Mouse (Mus musculus) liver, embryonic 13.5 days (tissue): ENCODE measurements around the gene Batf3. TPM values are rescaled to one million over a fixed set of nuclear protein-coding genes. Genes with fewer than 3 reads are reported as not detected.
A peak's percentile ranks its signal among the peaks of the same experiment; 100 is the strongest.

Experiments
- ATAC-seq: fragments of 200-750 bp; cut with Nextera tagmentation; 2 replicates; pipeline ENCODE4 v1.8.0; 2017; ENCODE audit warnings: low read depth, mild to moderate bottlenecking, moderate number of reproducible peaks, moderate library complexity
- DNase-seq: peaks from one replicate; pipeline ENCODE4 v3.0.0; 2022
- H3K27ac ChIP-seq: fragments of 300-500 bp; sonication (generic); 2 replicates; pipeline ENCODE4 v1.5.1; 2015; ENCODE audit warnings: moderate library complexity, mild to moderate bottlenecking, inconsistent platforms
- H3K27me3 ChIP-seq: fragments of 300-500 bp; sonication (generic); 2 replicates; pipeline ENCODE4 v1.6.1; 2015; ENCODE audit warnings: mild to moderate bottlenecking, inconsistent platforms
- H3K36me3 ChIP-seq: fragments of 300-500 bp; sonication (generic); 2 replicates; pipeline ENCODE4 v1.6.1; 2015; ENCODE audit warnings: mild to moderate bottlenecking, inconsistent platforms
- H3K4me1 ChIP-seq: fragments of 300-500 bp; sonication (generic); replicated peaks from 2 replicates; pipeline ENCODE4 v1.6.1; 2015; ENCODE audit warnings: inconsistent platforms
- H3K4me2 ChIP-seq: fragments of 300-500 bp; sonication (generic); 2 replicates; pipeline ENCODE4 v1.6.1; 2015; ENCODE audit warnings: inconsistent platforms, mild to moderate bottlenecking, moderate library complexity
- H3K4me3 ChIP-seq: fragments of 300-500 bp; sonication (generic); replicated peaks from 2 replicates; pipeline ENCODE4 v1.5.1; 2015; ENCODE audit warnings: mild to moderate bottlenecking, inconsistent platforms
- H3K9ac ChIP-seq: fragments of 300-500 bp; sonication (generic); 2 replicates; pipeline ENCODE4 v1.6.1; 2015; ENCODE audit warnings: mild to moderate bottlenecking, inconsistent platforms
- H3K9me3 ChIP-seq: fragments of 300-500 bp; sonication (generic); replicated peaks from 2 replicates; pipeline ENCODE4 v1.6.1; 2016; ENCODE audit warnings: inconsistent platforms
- WGBS: fragments of 180-500 bp; shearing (Covaris S2); methylation state at CpG from one replicate; pipeline ENCODE4 v1.1.7; 2015; ENCODE audit not compliant: insufficient replicate concordance; 5-methylcytosine and 5-hydroxymethylcytosine counted together
- polyA plus RNA-seq: library from polyadenylated mRNA; unstranded; fragments of >200 nt; fragmentation: Nextera tagmentation; extraction: Ambion mirVana; gene quantifications from 2 replicates; pipeline ENCODE4 v1.2.1, GENCODE M21; 2015

Batf3 gene
- polyA plus RNA-seq, 1 experiment from 2014 or later = 3.1 TPM

DNA sequence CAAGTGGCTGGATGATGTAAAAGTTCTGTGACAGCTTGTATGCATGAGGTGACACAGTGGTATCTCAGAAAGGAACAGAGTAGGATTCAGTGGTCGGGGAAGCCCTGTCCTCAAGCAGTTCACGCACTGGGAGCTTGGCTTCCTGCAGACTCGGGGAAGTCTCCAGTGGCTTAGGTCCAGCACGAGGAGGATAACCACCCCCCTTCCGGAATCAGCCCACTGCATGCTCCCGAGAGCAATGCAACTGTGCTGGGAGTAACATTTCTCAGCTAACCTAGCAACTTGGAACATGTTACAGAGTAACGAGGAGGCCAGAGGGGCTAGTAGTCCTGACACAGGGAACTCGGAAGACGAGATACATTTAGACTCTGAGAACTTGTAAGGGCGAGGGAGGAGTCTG is 9.7 kb downstream of the Batf3 start:
- Histone ChIP-seq H3K9me3 (no peaks in the 10 kb centered on the region), H3K4me3 (no peak overlapping the region), H3K27ac (no peak overlapping the region), H3K9ac (no peak overlapping the region), H3K36me3 (no peaks in the 10 kb centered on the region), H3K4me1 (peaks cover 9% of the 10 kb centered on the region; the same call in 1 of the 2 replicates), H3K4me2 (no peak overlapping the region), H3K27me3 (peaks cover 12% of the 10 kb centered on the region)
- no peak for DNase-seq
- WGBS = 42% methylated on average over 10 of the region's 10 CpGs
- ATAC-seq = no peak

DNA sequence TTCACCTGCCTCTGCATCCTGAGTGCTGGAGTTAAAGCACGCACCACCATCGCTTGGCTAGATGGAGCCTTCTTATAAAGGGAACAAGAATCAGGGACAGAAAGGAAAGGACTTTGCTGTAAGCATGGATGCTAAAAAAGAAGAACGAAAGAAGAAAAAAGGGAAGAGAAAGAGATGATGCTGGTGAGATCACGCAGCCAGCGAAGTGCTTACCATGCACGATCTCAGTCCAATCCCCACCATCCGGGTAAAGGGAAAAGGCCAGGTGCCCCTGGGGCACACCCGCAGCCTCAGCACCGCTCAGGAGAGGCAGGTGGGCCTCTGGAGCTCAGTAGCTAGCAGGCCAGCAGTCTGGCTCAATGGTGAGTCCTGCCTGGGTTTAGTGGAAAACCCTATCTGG is 12.3 kb downstream of the Batf3 start:
- H3K27me3 ChIP-seq = peaks cover 9% of the 10 kb centered on the region
- H3K27ac ChIP-seq = no peak overlapping the region
- no peak overlapping the region for H3K9ac ChIP-seq
- H3K36me3 ChIP-seq = no peaks in the 10 kb centered on the region
- H3K4me1 ChIP-seq = peaks cover 9% of the 10 kb centered on the region; the same call in 1 of the 2 replicates
- no peak overlapping the region for H3K4me2 ChIP-seq
- 78% methylated on average over 9 of the region's 9 CpGs for WGBS
- DNase-seq (no peak), ATAC-seq (no peak)
- H3K4me3 ChIP-seq = no peak overlapping the region
- H3K9me3 ChIP-seq = no peaks in the 10 kb centered on the region

DNA sequence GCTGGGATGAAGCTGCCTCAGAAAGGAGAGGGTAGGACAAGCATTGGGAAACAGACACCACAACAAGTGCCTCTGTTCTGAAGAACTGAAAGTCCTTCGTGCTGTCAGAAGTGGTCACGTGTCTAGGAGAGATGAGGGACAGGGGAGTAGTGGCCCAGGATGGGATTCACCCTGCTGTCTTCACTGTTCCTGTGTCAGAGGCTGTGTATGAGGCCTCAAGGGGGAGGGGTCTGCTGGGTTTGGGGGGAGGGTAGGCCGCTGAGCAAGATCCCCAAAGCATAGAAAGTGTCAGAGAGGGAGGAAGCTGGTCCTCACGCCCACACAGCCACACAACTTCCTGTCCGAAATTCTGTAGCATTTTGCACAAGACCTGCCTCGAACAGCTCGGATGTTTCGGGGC is 13.5 kb downstream of the Batf3 start:
- 14% methylated on average over 8 of the region's 8 CpGs for WGBS
- peak overlapping the region; percentile 65 for H3K27ac ChIP-seq
- peaks cover 14% of the 10 kb centered on the region; the same call in 1 of the 2 replicates for H3K4me1 ChIP-seq
- H3K9me3 ChIP-seq = no peaks in the 10 kb centered on the region
- ATAC-seq = peak; percentile 45; the same call in 1 of the 2 replicates
- no peaks in the 10 kb centered on the region for H3K36me3 ChIP-seq
- no peak overlapping the region for H3K4me3 ChIP-seq
- no peak overlapping the region for H3K9ac ChIP-seq
- H3K27me3 ChIP-seq = peaks cover 9% of the 10 kb centered on the region
- no peak for DNase-seq
- H3K4me2 ChIP-seq = no peak overlapping the region

DNA sequence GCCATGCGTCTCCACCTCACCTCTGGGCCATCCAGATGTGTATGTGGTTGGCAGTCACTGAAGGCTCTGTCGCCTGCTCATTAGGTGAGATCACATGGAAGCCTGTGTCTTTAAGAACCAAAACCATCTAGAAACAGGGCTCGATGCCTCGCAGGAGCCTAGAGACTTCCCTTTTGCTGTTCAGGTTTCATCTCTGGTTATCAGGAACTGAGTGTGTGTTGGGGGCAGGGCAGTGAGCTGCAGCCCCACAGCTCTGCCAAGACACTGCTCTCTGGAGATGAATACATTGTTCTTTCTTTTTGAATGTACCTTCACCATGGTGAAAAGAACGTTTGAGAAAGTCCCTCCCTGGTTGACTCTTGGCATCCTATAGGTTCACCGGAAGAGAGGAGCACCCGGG is 17.2 kb downstream of the Batf3 start:
- Histone ChIP-seq H3K4me1 (peaks cover 24% of the 10 kb centered on the region), H3K27ac (no peak overlapping the region; the same call in 1 of the 2 replicates), H3K27me3 (peaks cover 4% of the 10 kb centered on the region), H3K9me3 (no peaks in the 10 kb centered on the region), H3K4me2 (no peak overlapping the region), H3K4me3 (no peak overlapping the region), H3K36me3 (no peaks in the 10 kb centered on the region), H3K9ac (no peak overlapping the region)
- WGBS = 38% methylated on average over 7 of the region's 7 CpGs
- no peak for ATAC-seq
- DNase-seq = no peak

DNA sequence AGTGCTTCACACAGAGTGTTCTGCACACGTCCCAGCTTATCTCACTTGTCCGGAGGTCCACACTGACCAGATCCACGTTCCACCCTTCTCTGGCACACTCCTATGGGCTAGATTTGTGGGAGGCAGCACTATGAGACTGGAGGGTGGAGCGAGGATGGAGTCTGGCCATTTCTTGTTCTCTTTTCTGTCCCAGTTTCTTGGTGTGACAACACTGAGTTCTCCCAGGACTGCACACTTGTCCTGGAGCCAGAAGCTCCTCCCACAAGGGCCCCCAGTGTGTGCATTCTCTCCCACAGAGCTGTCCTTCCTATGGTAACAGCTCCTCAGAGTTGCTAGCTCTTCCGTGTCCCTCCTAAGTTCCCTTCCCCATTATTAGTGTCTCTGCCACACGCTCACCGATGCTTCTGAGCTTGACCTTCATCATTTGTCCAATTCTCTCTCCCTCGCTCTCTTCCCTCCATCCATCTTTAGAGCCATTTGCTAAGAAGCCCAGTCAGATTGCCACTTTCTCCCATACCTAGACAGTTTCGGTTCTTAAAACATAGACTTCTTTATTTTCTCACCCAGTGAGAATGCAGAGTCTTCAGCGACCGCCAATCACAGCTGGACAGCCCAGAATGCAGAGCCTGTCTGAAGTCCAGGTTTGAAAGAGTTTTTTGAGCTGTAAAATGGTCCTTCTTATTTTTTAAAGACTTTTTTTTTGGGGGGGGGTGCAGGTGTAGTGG is 18.0 kb downstream of the Batf3 start:
- WGBS = 58% methylated on average over 11 of the region's 11 CpGs
- no peaks in the 10 kb centered on the region for H3K36me3 ChIP-seq
- no peak overlapping the region for H3K4me2 ChIP-seq
- no peak overlapping the region for H3K4me3 ChIP-seq
- no peak overlapping the region for H3K9ac ChIP-seq
- no peaks in the 10 kb centered on the region for H3K27me3 ChIP-seq
- ATAC-seq = peak; percentile 14; the same call in 1 of the 2 replicates
- no peaks in the 10 kb centered on the region for H3K9me3 ChIP-seq
- H3K27ac ChIP-seq = no peak overlapping the region
- peaks cover 24% of the 10 kb centered on the region for H3K4me1 ChIP-seq
- DNase-seq = no peak

DNA sequence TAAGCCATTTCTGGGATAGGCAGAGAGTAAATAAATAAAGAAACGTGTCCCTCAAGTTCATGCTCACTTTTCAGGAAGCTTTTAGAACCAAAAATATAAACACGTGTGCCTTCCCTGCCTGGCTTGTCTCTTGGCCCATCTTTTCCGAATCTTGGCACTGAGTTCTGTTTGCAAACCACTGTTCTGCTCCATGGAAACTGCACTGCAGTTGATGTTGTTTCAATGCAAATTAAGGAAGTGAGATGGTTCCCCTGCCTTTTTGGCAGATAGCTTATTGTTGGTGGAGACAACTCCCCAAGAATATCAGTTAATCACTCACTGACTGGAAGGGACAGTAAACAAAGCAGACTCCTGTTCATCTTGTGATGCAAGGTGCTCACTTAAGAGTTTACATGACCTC is 25.1 kb downstream of the Batf3 start:
- H3K4me2 ChIP-seq = no peak overlapping the region
- H3K36me3 ChIP-seq = no peaks in the 10 kb centered on the region
- no peak overlapping the region for H3K27ac ChIP-seq
- 45% methylated on average over 3 of the region's 3 CpGs for WGBS
- ATAC-seq = no peak
- peaks cover 13% of the 10 kb centered on the region for H3K4me1 ChIP-seq
- H3K9me3 ChIP-seq = no peaks in the 10 kb centered on the region
- no peak overlapping the region for H3K9ac ChIP-seq
- no peak overlapping the region for H3K4me3 ChIP-seq
- peaks cover 16% of the 10 kb centered on the region; the same call in 1 of the 2 replicates for H3K27me3 ChIP-seq
- no peak for DNase-seq

DNA sequence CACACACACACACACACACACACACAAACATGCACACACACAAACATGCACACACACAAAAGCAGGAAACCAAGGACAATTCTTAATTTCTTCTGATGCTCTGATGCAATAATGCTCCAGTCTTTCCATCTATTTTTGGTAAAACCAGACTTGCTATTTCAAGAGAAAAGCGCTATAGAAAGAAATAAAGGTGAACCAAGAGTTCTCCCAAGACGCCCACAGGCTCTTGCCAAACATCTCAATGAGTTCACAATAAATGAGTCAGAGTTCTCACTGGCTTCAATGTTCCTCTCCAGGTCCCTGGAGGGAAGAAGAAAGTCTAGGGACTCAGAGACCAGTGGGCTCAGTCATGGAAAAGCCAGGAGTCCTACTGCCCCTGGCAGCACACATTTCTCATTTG is 26.0 kb downstream of the Batf3 start:
- Histone ChIP-seq H3K36me3 (no peaks in the 10 kb centered on the region), H3K4me1 (peaks cover 10% of the 10 kb centered on the region), H3K27ac (no peak overlapping the region), H3K4me2 (no peak overlapping the region), H3K27me3 (peaks cover 16% of the 10 kb centered on the region; the same call in 1 of the 2 replicates), H3K9me3 (no peaks in the 10 kb centered on the region), H3K4me3 (no peak overlapping the region), H3K9ac (no peak overlapping the region)
- 45% methylated on average over 2 of the region's 2 CpGs for WGBS
- ATAC-seq (no peak), DNase-seq (no peak)

DNA sequence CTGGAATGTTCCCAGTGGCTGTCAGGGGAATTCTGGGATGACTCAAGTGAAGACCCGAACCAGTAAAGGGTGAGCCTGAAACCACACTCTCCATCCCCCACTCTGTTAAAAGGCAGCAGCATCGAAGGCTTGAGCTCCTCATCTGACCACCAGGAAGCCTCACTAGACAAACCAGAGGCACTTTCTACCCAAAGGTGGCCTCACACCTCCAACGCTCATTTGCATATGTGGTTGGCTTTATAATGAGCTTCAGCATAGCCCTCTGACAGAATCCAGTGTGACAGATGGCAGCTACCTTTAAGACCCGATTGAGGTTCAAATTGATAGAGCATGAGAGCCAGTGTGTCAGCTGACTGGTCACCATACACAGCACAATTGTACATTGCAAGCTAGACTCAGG is 26.6 kb downstream of the Batf3 start:
- DNase-seq = no peak
- Histone ChIP-seq H3K4me2 (no peak overlapping the region), H3K27ac (no peak overlapping the region), H3K9me3 (no peaks in the 10 kb centered on the region; the same call in 1 of the 2 replicates), H3K4me3 (no peak overlapping the region), H3K9ac (no peak overlapping the region), H3K27me3 (peaks cover 16% of the 10 kb centered on the region; the same call in 1 of the 2 replicates), H3K36me3 (no peaks in the 10 kb centered on the region), H3K4me1 (peaks cover 4% of the 10 kb centered on the region; the same call in 1 of the 2 replicates)
- ATAC-seq = no peak
- 51% methylated on average over 4 of the region's 4 CpGs for WGBS

DNA sequence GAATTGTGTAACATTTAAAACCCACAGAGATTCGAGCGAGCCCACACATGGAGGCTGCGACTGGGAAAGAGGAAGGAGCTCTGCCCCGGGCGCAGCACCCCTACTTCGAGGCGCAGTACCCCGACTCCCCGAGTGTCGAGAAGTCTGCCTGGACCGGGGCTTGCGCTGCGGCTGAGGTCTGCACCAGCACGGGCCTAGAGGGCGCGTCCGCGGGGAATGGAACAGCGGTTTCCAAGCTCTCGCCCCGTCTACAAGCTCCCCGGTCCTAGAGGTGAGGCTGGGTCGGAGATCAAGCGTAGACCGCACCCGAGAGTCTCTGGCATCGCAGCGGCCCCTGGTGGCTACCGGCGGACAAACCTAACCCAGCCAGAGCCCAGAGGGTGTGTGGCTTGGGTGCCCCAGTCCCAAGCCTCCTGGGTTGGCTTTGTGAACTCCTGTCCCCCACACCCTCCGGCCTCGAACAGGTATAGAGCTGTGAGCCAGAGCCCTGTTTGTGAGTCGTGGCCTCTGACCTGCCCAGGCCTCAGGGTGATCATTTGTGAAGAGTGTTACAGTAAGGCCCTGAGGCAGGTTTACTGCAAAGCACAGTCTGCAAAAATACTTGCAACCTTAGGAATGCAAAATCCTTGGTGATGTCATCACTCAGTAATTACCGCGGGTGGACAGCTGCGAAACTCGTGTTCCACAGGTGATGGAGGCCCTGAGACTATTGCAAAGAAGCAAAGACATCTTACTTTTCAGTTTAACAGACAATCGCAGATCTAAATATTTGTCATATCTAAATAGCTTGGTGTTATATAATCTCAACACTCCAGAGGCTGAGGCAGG is 28.4 kb downstream of the Batf3 start:
- no peak overlapping the region; the same call in 1 of the 2 replicates for H3K4me3 ChIP-seq
- peaks cover 4% of the 10 kb centered on the region; the same call in 1 of the 2 replicates for H3K4me1 ChIP-seq

DNA sequence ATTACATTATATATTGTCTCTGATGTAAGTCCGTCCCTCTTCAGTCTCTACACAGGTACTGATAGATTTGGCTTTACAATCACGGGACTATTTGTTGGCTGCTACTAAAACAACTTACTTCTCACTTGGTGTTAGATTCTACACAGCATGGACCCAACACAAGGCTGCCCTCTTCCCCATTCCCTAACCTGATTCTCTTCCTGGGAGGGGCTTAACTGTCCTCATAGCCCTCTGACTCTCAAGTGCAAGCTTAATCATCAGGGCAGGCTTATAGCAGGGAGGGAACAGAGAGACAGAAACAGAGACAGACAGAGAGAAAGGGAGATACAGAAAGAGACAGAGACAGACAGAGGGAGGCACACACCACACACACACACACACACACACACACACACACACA is 34.0 kb downstream of the Batf3 start:
- no peak for DNase-seq
- WGBS = 58% methylated on average over 2 of the region's 2 CpGs
- H3K27ac ChIP-seq = no peak overlapping the region
- peaks cover 19% of the 10 kb centered on the region for H3K4me1 ChIP-seq
- peaks cover 2% of the 10 kb centered on the region; the same call in 1 of the 2 replicates for H3K9me3 ChIP-seq
- no peak for ATAC-seq
- no peak overlapping the region for H3K4me2 ChIP-seq
- no peak overlapping the region for H3K9ac ChIP-seq
- H3K4me3 ChIP-seq = no peak overlapping the region
- no peaks in the 10 kb centered on the region for H3K36me3 ChIP-seq
- no peaks in the 10 kb centered on the region for H3K27me3 ChIP-seq

More for the DNA sequence above, 28.4 kb downstream of the Batf3 start:
- no peak for DNase-seq
- peak; percentile 88 for ATAC-seq
- WGBS = 7% methylated on average over 38 of the region's 38 CpGs
- H3K9me3 ChIP-seq = peaks cover 2% of the 10 kb centered on the region; the same call in 1 of the 2 replicates
- H3K4me2 ChIP-seq = peak overlapping the region; percentile 56
- no peak overlapping the region for H3K9ac ChIP-seq
- H3K36me3 ChIP-seq = no peaks in the 10 kb centered on the region
- H3K27me3 ChIP-seq = peaks cover 16% of the 10 kb centered on the region; the same call in 1 of the 2 replicates
- no peak overlapping the region for H3K27ac ChIP-seq

DNA sequence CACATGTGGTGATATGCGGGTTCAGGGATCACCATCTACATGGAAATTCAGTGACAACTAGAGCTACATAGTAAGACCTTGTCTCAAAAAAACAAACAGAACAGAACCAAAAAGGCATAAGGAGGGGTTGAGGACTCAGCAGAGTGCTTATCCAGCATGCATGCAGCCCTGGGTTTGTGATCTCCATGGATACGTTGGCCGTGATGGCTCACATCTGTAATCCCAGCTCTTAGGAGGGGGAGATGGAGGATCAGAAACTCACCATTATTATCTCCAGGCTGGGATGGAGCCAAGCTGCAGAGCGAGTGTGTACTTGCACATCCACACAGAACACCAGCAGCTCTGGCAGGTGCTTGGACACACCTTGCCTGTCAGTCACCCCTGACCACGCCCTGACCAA is 34.6 kb downstream of the Batf3 start:
- ATAC-seq (no peak), DNase-seq (no peak)
- Histone ChIP-seq H3K27ac (no peak overlapping the region), H3K9me3 (peaks cover 2% of the 10 kb centered on the region; the same call in 1 of the 2 replicates), H3K36me3 (no peaks in the 10 kb centered on the region), H3K4me1 (peaks cover 19% of the 10 kb centered on the region), H3K9ac (no peak overlapping the region), H3K4me3 (no peak overlapping the region), H3K4me2 (0 out of 2 replicates have a peak overlapping the region, but pooled peaks have one; percentile 9), H3K27me3 (peaks cover 2% of the 10 kb centered on the region; the same call in 1 of the 2 replicates)
- WGBS = 46% methylated on average over 5 of the region's 5 CpGs
